Mouse (Mus musculus) left cerebral cortex, adult 8-10 months (tissue): ENCODE measurements at regions not wholly inside any gene's neighbourhood (a gene's known extent, or its start where the extent isn't known, plus 50 kb on each side); places are given as distances from the start of the nearest gene placed in this dataset.

Experiments used
- DNase-seq, 2 experiments: peaks; one replicate each; pipeline ENCODE4 v3.0.0; 2022; ENCODE audit warnings: low spot score in 2 of 2

DNA sequence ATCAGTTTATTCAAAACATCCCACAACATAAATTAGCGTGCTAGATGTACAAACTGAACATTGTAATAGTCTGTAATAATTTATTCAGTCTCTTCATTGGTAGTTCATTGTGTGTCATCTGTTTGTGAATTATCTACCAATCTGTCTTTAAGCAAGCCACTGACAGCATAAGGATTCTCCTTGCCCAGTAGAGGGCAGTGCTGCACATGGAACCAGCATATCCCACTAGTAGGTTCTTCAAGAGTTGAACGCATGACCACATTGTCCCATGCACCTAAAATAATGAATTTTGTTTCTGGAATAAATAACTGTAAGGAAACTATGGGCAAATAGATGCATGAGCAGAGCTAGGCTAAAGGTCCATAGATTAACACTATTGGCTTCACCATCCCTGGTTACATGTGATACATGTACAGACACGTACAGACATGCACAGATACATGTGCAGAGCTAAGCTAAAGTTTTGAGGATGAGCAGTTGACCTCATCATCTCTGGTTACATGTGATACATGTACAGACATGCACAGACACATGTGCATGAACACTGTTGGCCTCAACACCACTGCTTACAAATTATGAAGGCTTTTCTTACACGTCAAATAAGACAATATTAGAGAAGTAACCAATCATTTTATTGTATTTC, 143.0 kb upstream of the Ctnnd2 start:
- peak; percentile 18 to 39 for DNase-seq

DNA sequence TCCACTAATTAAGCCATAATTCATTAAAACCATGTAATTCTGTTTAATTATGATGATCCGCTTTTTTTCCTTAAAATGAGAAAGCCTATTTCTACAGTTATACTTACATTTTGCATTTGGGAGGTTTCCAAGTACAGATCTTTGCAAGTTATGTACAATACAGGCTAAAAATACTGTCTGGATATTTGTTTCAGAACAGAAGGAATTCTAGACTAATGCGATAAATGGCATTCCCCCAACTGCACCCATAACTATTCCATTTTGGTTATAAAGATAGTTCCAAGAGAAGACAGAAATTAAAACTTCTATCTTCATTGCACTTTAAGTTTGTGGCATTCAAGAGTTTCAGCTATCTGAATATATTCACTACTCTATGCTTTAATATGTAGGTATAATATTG, 137.0 kb upstream of the Ctnnd2 start:
- no peak for DNase-seq

DNA sequence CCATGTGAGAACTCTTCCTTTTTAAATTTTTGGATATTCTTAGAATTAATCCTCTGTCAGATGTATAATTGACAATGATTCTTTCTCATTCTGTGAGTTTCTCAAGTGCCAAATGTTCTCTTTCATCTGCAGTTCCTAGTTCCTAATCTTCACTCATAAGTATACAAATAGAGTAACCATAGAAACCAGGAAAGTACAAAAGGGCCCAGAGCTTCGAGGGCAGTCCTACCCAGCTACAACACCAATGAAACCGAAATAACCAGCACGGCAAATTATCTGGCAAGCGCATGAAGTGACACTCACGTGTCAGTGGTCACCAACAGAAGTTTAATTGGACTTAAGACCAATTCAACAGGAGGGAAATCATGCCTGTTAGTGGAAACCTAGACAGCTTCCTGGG, 121.5 kb upstream of the Ctnnd2 start:
- no peak for DNase-seq

DNA sequence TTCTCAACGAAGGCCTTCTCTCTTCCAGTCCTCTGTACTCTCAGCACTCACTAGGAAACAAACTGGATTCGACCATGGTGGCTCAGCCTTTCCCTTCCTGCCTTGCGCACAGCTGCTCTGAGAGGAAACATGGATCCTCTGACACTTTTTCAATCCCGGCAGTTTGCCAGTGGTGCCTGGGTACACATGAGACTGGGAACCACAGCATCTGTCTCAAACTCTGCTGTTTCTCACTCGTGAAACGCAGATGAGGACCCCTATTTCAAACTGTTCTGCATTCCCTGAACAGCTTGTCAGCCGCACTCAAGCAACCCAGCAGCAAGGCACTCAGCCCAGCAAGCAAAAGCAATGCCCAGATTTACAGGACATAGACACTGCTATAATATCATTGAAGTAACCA, 112.6 kb upstream of the Ctnnd2 start:
- DNase-seq: no peak

DNA sequence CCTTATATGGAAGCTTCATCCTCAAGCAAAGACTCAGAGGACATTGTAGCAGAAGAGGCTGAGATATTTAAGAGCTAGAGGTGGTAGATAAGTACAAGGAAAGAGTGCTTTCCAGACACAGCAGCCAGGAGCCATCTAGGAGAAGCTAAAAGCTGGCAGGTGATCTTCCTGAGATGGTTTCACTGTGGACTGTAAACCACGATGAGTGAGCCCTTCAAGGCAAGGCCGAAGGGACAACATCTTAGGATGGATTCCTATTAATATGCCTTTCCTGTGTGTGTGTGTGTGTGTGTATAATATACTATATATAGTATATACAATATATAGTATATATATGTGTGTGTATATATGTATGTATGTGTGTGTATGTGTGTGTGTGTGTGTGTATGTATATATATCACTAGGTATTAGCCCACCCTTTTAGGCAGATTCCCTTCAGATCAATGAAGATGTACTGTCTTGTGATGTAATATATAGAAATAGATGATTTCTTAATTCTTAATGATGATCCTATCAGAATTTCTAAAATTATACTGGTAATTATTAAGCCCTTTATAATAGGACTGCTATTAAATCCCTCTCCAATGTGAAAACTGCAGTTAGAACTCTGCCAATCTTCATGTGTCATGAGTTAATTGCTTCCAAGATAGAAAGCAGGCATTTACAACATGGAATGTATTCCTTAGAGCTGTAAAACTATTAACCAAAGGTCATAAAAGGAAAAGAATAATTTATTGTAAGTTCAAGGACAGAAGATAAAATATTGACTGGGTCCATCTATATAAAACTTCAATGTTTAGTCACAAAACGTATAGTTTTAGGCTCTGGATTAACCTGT, 111.7 kb upstream of the Ctnnd2 start:
- no peak for DNase-seq

DNA sequence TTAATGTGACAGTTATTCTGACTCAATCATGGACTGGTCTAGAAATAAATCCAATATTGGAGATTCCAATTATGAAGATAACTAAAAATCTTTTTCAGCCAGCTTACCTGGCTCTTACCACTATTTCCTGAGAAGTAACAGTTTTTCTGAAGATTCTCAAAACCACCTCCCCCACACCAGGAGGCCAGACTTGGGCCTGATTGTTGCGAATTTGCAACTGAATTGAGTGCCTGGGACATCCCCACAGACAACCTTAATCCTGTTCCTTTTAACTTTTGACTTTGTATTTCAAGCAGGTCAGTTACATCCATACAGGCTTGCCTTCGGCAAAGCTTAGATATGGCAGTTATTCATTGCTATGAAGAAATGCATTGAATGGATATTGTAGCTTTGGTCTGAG, 100.7 kb upstream of the Ctnnd2 start:
- no peak for DNase-seq

DNA sequence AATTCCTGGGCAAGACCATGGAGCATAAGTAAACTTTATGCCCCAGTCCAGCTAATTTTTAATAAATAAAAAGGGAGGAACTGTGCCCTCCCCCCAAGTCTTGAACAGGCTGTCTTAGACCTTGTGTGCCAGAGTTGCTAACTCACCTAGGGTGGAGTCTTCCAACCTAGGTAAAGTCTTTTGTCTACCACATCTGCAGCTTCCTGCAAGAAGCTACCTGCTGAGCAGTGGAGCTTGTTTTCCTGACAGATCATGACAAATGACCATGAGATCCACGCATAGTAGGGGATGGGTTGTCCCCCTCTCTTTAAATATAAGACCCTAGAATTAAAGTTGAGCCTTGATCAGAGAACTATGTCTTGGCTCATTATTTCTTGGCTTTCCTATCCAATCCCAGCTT, 100.1 kb upstream of the Ctnnd2 start:
- no peak for DNase-seq

DNA sequence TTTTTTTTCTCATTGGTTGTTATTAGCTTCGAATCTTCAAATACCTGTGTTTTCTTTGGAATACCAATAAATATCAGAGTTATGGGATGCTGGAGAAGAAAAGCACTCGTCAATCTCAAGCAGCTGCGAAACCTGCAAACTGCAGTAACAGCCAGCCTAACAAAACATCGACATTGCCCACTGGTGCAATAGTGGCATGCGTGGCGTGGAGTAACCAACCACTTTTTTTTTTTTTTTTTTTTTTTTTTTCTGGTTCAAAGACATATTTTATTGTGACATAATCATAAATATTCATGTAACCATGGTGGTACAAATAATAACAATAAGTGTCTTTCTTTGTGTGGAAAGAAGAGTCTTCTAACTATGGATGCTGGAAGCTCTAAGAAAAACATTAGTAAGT, 85.3 kb upstream of the Ctnnd2 start:
- no peak for DNase-seq

DNA sequence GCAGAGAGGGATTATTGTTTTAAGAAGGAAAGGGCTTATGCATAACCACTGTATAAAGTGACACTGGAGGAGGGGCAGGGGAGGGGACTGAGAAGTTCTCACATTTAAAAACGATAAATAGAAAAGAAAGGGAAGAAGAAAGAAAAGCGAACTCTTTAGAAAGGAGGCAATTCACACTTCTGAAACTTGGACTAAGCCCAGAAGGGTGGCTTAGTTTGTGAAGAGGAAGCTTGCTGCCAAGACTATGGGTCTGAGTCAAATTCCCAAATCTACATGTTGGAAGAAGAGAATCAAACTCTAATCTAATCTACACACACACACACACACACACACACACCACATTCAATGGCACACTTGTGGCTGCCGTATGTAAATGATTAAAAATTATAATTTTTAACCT, 50.3 kb upstream of the Ctnnd2 start:
- no peak for DNase-seq
